Mouse (Mus musculus) kidney, adult 18-20 months (tissue): ENCODE results near the gene Golga5.
"Not testable (repeated sequence)": the region's sequence is repeated elsewhere in the genome, so short reads cannot be mapped to it uniquely, and the experiment has no call there.

Experiments
- DNase-seq: peaks from one replicate; pipeline ENCODE4 v3.0.0; 2021

Golga5 gene

DNA sequence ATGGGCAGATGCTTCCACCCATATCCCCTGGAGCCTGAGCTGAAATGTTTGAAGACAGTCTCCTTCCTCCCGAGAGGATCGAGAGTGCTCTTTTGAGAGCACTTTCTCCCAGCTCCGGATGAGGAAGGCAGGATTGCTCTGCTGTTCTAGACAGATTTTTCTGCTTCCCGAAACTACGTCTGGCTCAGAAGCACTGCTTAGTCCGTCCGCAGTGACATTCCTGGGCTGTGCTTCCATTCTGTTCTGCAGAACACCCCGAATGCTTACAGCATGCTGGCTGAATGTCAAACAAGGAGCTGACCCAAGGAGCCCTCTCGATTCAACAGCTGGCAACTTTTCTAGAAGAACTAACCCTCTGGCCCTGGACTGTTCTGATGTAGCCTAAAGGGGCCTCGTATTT is 18.5 kb upstream of the Golga5 start:
- no peak for DNase-seq

- peak; percentile 33 for DNase-seq
Observed at GRCm38 (mm10) chr12:102451126-102451851, 17.6 kb upstream of the Golga5 start.

GRCm38 (mm10) chr12:102453581-102453980 is 15.4 kb upstream of the Golga5 start:
- DNase-seq: peak; percentile 59

DNA sequence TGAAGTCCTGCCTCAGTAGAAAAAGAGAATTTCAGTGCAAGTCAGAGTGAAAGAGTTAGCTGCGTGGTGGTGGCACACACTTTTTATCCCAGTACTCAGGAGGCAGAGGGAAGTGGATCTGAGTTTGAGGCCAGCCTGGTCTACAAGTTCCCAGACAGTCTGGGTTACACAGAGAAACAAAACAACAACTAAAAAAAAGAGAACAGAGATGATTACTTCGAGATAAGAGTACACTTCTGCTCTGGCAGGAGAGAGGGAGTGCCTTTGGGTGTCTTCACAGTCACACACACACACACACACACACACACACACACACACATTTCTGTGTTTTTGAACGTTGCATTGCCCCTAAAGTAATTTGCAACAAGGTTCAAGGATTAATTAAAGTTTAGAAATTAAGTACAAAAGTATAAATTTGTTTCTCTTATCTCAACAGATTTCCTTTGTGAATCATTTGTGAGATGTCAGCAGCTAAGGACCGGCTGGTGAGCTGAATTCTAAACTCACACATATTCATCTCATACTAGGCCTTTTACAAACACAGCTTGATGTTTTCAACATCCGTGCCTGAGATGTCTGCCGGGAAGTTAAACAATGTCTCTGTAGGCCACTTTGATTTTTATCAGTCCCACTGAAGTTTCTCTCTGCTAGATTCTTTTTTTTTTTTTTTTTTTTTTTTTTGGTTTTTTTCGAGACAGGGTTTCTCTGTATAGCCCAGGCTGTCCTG is 12.3 kb upstream of the Golga5 start:
- no peak for DNase-seq

DNA sequence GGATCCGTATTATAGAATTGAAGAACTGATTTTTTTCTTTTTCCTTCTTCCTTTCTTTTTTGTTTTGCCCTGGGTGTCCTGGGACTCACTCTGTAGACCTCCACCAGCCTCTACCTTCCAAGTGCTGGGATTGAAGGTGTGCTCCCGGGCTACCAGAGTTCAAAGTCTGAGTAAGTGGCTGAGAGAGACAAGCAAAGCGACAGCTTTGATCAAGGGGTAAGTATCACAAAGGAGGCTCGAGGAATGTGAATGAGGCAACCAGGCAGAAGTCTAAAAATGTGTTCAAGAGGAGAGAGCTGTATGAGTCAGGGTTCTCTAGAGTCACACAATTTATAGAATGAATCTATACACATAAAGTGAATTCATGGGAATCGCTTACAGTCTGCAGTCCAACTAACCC is 8.9 kb upstream of the Golga5 start:
- no peak for DNase-seq

DNA sequence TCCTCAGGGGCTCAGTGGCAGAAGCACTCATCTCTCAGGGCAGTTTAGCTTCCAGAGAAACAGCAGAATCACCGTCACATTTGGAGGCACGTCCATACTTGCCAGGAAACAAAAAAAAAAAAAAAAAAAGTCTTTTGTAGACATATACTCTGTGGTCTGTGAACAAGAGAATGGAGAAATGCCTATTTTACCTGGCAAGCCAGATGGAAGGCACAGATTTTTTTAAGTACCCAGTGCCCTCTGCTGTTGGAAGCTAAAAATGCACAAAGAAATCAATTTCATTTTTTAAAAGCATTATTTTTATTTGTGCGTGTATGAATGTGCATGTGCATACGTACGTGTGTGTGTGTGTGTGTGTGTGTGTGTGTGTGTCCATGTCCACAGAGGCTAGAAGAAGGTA is 7.8 kb upstream of the Golga5 start:
- DNase-seq: no peak

GRCm38 (mm10) chr12:102464650-102465049 is 4.3 kb upstream of the Golga5 start:
- DNase-seq: no peak

GRCm38 (mm10) chr12:102468136-102468535 is 799 bp upstream of the Golga5 start:
- no peak for DNase-seq

GRCm38 (mm10) chr12:102474411-102474810 is 5.5 kb downstream of the Golga5 start:
- DNase-seq: no peak

DNA sequence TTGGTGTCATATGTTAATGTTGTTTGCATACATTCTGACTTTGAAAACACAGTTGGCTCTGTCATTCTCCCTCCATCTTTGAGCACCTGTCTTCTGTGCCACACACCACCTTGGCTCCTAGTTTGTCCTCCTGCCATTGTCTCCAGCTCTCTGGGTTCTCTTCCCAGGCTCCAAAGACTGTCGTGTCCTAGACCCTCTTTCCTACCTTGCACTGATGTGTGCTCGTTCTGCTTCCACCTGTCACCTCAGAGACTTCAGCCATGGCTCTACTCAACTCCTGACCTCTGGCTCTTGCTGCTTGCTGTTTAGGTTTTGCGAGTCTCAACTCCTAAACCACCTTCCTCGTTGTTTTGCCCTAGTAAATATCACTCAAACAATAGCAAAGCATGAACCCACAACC is 11.5 kb downstream of the Golga5 start:
- no peak for DNase-seq

DNA sequence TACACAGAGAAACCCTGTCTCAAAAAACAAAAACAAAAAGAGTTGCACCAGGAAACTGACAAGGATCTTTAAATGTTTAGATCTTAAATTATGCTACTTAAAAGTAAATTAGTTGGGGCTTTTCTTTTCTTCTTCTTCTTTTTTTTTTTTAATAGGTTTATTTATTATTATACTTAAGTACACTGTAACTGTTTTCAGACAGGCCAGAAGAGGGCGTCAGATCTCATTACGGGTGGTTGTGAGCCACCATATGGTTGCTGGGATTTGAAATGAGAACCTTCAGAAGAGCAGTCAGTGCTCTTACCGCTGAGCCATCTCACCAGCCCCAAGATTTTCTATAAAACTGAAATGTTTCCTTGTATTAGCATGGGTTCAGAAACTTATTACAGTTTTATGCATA is 16.0 kb downstream of the Golga5 start:
- DNase-seq: no peak

GRCm38 (mm10) chr12:102491911-102492310 is 23.0 kb downstream of the Golga5 start:
- no peak for DNase-seq

DNA sequence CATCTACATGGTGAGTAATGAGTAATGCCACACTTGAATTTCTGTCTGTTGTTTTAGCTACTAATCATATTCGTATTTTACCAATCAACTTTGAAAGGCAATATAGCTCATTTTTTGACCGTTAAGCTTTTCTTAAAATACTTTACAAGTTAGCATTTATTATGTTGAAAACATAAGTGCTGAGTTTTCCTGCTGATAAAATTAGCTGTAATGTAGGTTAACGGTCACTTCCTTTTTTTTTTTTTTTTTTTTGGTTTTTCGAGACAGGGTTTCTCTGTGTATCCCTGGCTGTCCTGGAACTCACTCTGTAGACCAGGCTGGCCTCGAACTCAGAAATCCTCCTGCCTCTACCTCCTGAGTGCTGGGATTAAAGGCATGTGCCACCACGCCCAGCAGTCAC is 26.8 kb downstream of the Golga5 start:
- not testable (repeated sequence) for DNase-seq

GRCm38 (mm10) chr12:102497905-102498304 is 29.0 kb downstream of the Golga5 start:
- no peak for DNase-seq

DNA sequence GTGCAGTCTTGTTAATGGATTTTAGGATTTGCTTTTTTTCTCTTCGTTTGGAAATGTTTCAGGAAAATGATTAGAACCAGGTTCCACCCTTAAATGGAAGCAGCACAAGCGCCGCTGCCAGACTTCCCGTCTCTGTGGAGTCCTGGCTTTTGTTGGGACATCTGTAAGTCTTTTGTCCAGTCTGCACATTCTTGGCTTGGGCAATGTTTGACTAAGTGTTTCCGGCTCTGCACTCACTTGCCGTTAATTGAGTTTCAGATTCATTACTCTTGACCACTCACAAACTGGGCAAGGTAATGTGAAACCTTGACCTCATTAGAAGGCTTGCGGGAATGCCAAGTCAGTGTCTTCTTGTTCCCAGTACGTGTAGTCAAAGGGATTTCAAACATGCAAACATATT is 29.8 kb downstream of the Golga5 start:
- DNase-seq: peak; percentile 61

- no peak for DNase-seq
Observed at GRCm38 (mm10) chr12:102499210-102499609, 30.3 kb downstream of the Golga5 start.

DNA sequence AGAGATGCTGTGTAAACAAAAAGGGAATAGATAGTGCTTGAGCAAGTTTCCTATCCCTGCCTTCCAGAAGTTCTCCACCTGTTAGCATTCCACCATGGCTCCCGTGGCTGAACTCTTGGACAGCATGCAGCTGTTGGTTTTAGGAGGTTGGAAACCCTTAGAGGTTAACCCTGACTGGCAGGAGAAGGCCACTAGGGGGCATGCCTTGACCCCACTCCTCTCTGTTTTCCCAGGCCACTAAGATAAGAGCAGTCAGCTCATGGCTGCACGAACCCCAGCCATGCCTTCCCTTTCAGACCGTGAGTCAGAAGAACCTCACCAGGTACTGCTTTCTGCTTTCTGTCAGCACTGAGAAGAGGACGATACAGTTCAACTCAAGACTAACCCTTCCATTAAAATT is 30.8 kb downstream of the Golga5 start:
- DNase-seq: no peak

DNA sequence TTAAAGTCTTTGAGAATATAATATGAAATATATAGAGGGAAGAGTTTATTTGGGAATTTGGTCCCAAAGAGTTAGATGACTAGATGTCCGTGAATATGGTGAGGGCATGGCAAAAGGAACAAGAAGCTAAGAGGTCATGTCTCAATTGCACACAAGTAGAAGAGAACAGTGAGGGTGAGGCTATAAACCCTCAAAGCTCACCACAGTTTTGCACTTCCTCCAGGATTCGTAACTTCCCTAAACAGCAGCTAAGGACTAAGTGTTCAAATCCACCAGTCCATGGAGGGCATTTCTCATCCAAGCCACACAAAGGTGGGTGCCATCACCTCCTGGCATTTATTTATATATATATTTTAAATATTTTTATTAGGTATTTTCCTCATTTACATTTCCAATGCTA is 32.1 kb downstream of the Golga5 start:
- DNase-seq: no peak

- no peak for DNase-seq
Observed at GRCm38 (mm10) chr12:102501848-102502595, 33.1 kb downstream of the Golga5 start.

DNA sequence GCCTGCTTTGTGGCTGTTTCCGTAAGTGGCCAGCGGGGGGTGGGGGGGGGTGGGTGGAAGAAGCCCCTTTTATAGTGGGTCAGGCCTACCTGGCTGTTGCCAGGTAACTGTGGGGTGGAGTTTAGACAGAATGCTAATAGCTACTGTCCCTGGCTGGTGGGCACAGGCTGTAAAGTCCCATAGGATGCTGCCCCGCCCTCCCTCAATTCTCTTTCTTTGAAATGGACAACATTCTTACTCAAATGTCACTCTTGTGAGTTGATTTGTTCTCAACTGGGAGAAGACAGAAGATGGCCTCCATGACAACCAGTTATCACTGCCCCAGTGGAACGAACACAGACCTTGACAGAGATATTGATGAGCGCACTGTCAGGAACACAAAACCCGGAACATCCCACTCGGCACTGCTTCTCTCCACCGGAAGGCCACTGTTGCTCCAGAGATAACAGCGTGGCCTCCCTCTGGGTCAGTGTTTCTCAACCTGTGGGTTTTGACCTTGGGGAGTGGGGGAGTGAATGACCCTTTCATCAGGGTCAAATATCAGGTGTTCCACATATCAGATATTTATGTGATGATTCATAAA is 36.3 kb downstream of the Golga5 start:
- no peak for DNase-seq

DNA sequence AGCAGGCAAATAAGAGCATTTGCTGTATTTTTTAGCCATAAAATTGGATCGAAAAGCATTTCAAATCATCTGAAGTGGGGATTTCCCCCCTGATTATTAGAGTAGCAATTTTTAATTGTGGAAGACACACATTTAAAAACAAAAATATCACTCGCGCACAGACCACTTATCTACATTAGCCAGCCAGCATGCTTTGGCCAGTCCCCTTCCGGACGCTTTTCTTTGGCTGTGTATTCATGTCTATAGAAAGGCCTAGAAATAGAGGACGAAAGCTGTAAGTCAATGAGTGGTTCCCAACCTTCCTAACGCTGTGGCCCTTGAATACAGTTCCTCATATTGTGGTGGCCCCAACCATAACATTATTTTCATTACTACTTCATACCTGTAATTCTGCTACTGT is 37.0 kb downstream of the Golga5 start:
- no peak for DNase-seq

DNA sequence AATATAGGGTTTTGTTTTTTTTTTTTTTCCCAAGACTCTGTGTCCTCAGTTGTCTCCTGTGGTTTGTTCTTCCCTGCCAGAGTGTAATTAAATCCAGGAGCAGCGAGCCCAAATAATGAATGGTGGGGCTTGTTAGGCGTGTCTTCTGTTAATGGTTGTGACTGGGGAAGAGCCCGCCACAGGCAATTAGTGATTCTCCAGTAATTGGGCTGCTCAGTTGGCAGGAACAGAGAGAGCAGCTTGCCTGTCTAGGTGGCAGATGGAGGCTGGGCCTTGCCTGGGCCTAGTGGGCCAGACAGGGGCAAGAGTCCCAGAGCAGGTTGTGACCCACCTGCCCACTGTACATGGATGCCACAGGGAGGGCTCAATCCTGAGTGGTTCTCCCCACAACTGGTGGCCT is 42.4 kb downstream of the Golga5 start:
- DNase-seq: no peak

DNA sequence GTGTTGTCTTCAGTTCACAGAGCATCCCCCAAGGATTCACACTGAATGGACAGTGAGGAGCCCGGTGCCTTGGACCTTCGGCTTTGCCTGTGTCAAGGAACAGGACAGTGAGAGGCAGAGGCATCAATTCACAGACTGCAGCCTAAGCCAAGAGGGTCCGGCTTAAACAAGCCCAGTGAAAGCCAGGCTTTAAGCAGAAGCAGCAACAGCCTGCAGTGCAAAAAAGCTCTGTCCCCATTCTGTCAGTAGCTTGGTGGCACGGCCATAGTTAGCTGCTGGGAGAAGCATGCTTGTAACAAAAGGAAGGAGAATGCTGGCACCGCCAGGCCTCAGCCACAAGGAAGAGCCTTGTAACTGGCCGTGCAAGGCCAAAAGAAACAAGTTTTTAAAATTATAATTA is 45.2 kb downstream of the Golga5 start:
- no peak for DNase-seq

DNA sequence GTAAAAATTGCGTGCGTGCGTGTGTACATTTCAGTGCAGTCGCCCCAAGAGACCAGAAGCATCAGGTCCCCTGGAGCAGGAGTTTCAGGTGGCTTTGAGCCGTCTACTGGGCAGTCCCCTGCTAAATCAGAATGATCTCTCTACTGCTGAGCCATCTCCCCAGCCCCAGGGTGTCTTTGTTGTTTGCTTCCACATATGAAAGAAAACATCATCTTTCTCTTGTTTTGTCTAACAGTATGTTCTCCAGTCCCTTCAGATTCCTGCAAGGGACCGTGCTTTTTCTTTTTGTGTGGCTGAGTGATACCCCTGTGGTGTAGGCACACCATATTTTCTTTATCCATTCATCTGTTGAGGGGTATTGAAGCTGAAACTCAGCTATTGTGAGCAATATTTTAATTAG is 45.8 kb downstream of the Golga5 start:
- no peak for DNase-seq
